Mouse (Mus musculus) kidney, adult 2 months (tissue): Measurements from ENCODE around the gene Mfsd8. TPM values are rescaled to one million over a fixed set of nuclear protein-coding genes. Genes with fewer than 3 reads are reported as not detected.
"Not testable (repeated sequence)": the region's sequence is repeated elsewhere in the genome, so short reads cannot be mapped to it uniquely, and the experiment has no call there.

Experiments
- DNase-seq: peaks from one replicate; pipeline ENCODE4 v3.0.0; 2021
- H3K27ac ChIP-seq: fragments of 200-500 bp; 2 replicates; pipeline ENCODE4 v1.5.1; 2012; ENCODE audit warnings: low read depth, low read length, control low read depth, inconsistent platforms; ENCODE audit not compliant: insufficient read depth
- H3K27me3 ChIP-seq: fragments of 200-500 bp; replicated peaks from 2 replicates; pipeline ENCODE4 v1.6.1; 2012; ENCODE audit warnings: mild to moderate bottlenecking, moderate library complexity, low read length, inconsistent platforms; ENCODE audit not compliant: control insufficient read depth, insufficient read depth
- H3K36me3 ChIP-seq: fragments of 200-500 bp; 2 replicates; pipeline ENCODE4 v1.6.1; 2012; ENCODE audit warnings: mild to moderate bottlenecking, moderate library complexity, low read length, inconsistent platforms; ENCODE audit not compliant: control insufficient read depth, insufficient read depth
- H3K4me1 ChIP-seq: fragments of 200-500 bp; 2 replicates; pipeline ENCODE4 v1.6.1; 2011; ENCODE audit warnings: low read length; ENCODE audit not compliant: control insufficient read depth, insufficient read depth
- H3K4me3 ChIP-seq: fragments of 200-500 bp; 2 replicates; pipeline ENCODE4 v1.5.1; 2011; ENCODE audit warnings: mild to moderate bottlenecking, low read depth, low read length, control low read depth; ENCODE audit not compliant: insufficient read depth
- CTCF ChIP-seq: fragments of 200-500 bp; conservative IDR thresholded peaks from 2 replicates; pipeline ENCODE4 v1.5.1; 2011; ENCODE audit warnings: low read depth, mild to moderate bottlenecking, control low read depth, low read length, moderate library complexity, mixed read lengths; ENCODE audit not compliant: insufficient read depth, insufficient read length
- WGBS: fragments of 180-500 bp; shearing (Covaris S2); methylation state at CpG from one replicate; pipeline ENCODE4 v1.1.7; 2018; 5-methylcytosine and 5-hydroxymethylcytosine counted together
- polyA plus RNA-seq: library from polyadenylated mRNA; depleted of rRNA; stranded (reverse); fragments of >200 nt; gene quantifications from 2 replicates; pipeline ENCODE4 v1.2.3, GENCODE M21; 2012; rRNA removed

Mfsd8 gene
- 3.1 and 3.7 TPM in 2 replicates for polyA plus RNA-seq

DNA sequence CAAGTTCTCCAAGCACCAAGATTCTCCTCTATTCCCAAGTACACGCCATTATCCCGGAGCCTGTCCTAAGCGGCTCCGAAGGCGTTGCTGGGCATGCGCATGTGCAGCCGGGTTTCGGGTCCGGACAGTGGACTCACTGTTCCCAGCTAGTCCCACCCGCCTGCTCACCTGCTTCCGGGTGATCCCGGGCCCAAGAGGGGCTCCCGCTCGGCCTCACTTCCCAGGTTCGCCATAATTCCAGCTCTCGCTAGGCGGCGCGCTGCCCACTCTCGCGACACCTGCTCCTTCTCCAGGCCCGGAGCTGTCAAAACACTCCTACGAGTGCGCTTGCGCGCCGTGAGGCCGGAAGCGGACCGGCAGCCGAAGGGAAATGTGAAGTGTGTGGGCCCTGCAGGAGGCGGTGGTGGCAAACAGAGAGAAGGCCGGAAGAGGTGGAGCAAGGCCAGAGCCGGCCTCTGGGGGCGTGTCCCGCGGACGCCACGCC, at the start of gene Mfsd8:
Gene Mfsd8 (minus strand): TSS at position 414 of the 484 bp plus-strand sequence.
- WGBS = under 1% methylated on average over 38 of the region's 39 CpGs

DNA sequence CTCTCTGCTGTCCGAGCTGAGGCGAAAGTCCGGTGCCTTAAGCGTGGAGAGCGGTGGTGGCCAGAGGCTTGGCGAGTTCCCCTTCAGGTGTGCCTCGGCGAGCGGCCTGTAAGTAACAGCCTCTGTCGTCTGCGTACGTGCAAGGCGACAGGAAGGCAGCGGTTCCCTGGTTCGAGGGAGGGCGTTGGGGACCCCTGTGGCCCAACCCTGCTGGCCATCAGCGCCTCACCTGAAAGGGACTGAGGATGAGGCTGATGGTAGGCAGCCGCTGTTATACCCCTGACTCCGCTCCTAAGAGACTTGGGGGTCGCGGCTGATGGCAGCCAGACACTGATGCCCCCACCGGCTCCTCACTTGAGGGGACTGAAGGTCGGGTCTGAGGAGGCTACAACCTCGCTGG, 47.6 kb upstream of the Mfsd8 start:
- H3K36me3 ChIP-seq, DNase-seq, H3K4me1 ChIP-seq, H3K27me3 ChIP-seq: not testable (repeated sequence)
- Histone ChIP-seq H3K4me3 (peak overlapping the region; percentile 94), H3K27ac (peak overlapping the region; percentile 75)
- 1% methylated on average over 21 of the region's 24 CpGs for WGBS

More for the DNA sequence above, at the start of gene Mfsd8:
- H3K36me3 ChIP-seq, H3K27me3 ChIP-seq, H3K4me1 ChIP-seq: not testable (repeated sequence)
- TF ChIP-seq CTCF = peak; percentile 45; the same call in 1 of the 2 replicates
- peak; percentile 99 for DNase-seq
- Histone ChIP-seq H3K27ac (peak within 1 kb of the TSS; percentile 76), H3K4me3 (peak within 1 kb of the TSS; percentile 77)

DNA sequence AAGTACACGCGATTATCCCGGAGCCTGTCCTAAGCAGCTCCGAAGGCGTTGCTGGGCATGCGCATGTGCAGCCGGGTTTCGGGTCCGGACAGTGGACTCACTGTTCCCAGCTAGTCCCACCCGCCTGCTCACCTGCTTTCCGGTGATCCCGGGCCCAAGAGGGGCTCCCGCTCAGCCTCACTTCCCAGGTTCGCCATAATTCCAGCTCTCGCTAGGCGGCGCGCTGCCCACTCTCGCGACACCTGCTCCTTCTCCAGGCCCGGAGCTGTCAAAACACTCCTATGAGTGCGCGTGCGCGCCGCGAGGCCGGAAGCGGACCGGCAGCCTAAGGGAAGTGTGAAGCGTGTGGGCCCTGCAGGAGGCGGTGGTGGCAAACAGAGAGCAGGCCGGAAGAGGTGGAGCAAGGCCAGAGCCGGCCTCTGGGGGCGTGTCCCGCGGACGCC, 47.2 kb upstream of the Mfsd8 start:
- Histone ChIP-seq H3K4me3 (peak overlapping the region; percentile 58), H3K27ac (peak overlapping the region; percentile 12; the same call in 1 of the 2 replicates)
- DNase-seq = peak; percentile 100
- not testable (repeated sequence) for H3K4me1 ChIP-seq, H3K27me3 ChIP-seq, H3K36me3 ChIP-seq
- WGBS = under 1% methylated on average over 38 of the region's 38 CpGs
- TF ChIP-seq CTCF = peak; percentile 59

DNA sequence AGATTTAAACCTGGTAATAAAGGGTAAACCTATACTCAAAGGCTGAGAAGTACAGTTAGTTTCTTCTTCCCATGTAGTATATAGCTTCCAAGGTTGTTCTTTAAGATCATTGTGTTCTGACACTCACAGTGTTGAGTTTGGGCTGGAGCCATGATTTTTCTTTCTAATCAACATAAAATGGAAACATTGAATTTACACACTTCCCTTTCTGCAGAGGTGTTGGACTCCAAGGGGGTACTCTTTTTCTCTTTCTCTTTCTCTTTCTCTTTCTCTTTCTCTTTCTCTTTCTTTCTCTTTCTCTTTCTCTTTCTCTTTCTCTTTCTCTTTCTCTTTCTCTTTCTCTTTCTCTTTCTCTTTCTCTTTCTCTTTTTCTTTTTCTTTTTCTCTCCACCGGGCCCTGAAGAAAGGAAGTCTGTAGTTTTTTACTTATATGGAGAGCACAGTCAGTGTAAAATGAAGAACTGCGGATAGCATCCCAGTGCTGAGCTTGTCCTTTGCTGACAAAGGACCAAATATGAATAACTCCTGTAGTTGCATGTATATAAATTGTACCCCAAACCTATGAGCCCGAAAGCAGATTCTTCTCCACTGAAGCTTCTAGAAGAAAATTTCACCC, 6.5 kb upstream of the Mfsd8 start:
- 94% methylated on average over 3 of the region's 3 CpGs for WGBS
- not testable (repeated sequence) for H3K27me3 ChIP-seq, H3K4me1 ChIP-seq, H3K36me3 ChIP-seq, H3K27ac ChIP-seq, DNase-seq, H3K4me3 ChIP-seq

DNA sequence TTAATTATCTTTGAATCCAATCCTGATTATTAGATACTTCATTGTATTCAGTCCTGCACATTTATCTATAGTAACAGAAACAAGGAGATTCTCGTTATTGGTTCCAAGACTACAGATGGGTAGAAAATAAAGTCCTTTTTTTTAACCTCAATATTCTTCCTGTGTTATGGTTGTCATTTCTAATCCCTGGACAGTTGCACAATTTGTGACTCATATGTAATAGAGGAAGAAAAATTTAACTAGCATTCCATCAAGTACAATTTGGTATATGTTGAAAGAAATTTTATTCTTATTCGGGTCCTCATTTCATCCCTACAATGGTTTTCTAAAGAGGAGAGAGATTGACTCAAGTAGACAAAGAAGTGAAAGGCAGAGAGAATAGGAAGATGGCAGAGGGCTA, 1.2 kb upstream of the Mfsd8 start:
- not testable (repeated sequence) for H3K4me3 ChIP-seq, H3K36me3 ChIP-seq, H3K27ac ChIP-seq, H3K27me3 ChIP-seq, H3K4me1 ChIP-seq, DNase-seq
- WGBS = 92% methylated on average over 2 of the region's 2 CpGs

DNA sequence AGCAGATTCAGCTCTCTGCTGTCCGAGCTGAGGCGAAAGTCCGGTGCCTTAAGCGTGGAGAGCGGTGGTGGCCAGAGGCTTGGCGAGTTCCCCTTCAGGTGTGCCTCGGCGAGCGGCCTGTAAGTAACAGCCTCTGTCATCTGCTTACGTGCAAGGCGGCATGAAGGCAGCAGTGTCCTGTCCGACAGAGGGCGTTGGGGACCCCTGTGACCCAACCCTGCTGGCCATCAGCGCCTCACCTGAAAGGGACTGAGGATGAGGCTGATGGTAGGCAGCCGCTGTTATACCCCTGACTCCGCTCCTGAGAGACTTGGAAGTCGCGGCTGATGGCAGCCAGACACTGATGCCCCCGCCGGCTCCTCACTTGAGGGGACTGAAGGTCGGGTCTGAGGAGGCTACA, 332 bp upstream of the Mfsd8 start:
- WGBS = under 1% methylated on average over 18 of the region's 21 CpGs
- TF ChIP-seq CTCF = peak; percentile 37
- not testable (repeated sequence) for H3K4me1 ChIP-seq, H3K27me3 ChIP-seq, H3K36me3 ChIP-seq
- peak; percentile 65 for DNase-seq
- H3K27ac ChIP-seq = peak overlapping the region; percentile 57
- H3K4me3 ChIP-seq = peak overlapping the region; percentile 77

DNA sequence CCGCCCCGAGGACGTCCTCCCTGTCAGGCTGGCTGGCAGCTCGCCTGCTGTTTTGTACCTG, 101 bp upstream of the Mfsd8 start, which contains the start of gene Abhd18:
Gene Abhd18 (plus strand): TSS at position 14 of the 61 bp plus-strand sequence.
- peak within 1 kb of the TSS; percentile 76 for H3K27ac ChIP-seq
- H3K4me3 ChIP-seq = peak within 1 kb of the TSS; percentile 77
- DNase-seq, H3K27me3 ChIP-seq, H3K4me1 ChIP-seq, H3K36me3 ChIP-seq: not testable (repeated sequence)
- 0% methylated on average over 2 of the region's 4 CpGs for WGBS

DNA sequence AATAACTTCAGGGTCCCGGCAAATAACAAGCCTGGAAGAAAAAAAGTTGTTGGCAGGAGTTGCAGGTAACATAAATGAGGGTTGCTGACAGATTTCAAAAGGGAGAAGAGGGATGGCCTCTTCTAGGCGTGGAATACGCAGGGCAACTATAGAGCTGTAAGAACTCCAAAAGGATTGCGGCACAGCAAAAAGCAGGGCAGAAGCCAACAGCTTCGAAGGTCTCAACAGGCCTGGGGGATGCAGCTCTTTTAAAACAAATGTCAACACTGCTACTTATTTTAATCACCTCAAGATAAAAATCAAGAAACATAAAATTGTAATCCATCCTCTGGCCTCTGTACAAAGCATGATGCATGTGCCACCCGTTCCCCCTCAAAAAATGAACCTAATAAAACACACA, 1.2 kb downstream of the Mfsd8 start:
- 64% methylated on average over 6 of the region's 6 CpGs for WGBS

More for the DNA sequence above, 1.2 kb downstream of the Mfsd8 start:
- DNase-seq, H3K4me1 ChIP-seq, H3K27ac ChIP-seq, H3K4me3 ChIP-seq, H3K27me3 ChIP-seq, H3K36me3 ChIP-seq: not testable (repeated sequence)
